Mouse (Mus musculus): ENCODE measurements around the gene Tbca. TPM values are rescaled to one million over a fixed set of nuclear protein-coding genes. Genes with fewer than 3 reads are reported as not detected.

The Tbca gene
- polyA plus RNA-seq, 1 experiment from 2014 or later, result 150 TPM

DNA sequence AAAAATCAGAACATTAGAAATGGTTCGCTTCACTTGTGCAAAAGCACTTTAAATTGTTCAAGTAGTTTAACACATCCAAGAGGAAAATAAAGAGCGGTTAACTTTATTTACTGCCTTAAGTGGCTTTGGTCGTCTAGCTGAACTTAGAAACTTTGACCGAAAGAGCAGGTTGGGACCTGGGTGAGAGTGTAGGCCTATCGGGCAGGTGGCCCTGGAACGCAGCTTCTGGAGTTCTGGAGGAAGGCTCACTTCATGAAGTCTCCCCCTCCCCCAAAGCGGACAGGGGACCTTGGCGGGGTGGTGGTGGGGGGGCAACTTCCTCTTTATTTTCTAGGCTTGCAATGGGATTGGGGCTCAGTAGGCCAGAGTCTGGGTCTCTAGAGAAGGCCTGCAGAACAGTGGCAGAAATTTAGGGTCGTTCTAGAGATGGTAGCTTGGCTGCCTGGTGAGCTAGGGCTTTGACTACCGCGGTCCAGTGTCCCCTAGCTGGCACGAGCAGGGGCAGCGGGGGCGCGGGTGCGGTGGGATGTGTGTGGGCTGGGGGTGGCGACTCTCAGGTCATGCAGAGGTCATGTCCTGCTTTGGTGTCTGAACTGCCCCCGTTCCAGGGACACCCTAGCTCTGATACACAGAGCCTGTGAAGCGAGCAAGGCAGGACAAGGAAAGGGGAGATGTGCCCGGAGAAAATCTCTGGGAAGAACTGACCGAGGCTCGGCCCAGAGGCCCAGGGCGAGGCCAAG, 86.1 kb downstream of the Tbca start:
- Histone ChIP-seq H3K27me3 (ENCODE audit: insufficient read depth, low read length) (peaks cover 92% of the 10 kb centered on the region), H3K27ac (ENCODE audit: low read depth) (no peak overlapping the region), H3K9me3 (ENCODE audit: low read length) (no peaks in the 10 kb centered on the region), H3K4me1 (ENCODE audit: insufficient read depth) (no peaks in the 10 kb centered on the region), H3K36me3 (replicated peaks; ENCODE audit: insufficient read depth, low read length) (no peaks in the 10 kb centered on the region), H3K4me2 (ENCODE audit: low read depth, low read length) (no peak overlapping the region), H3K4me3 (ENCODE audit: low read depth, low read length) (no peak overlapping the region), H3K9ac (replicated peaks) (no peak overlapping the region)
- ATAC-seq (no peak), DNase-seq (no peak)
- 7% methylated on average over 22 of the region's 23 CpGs for WGBS (ENCODE audit: insufficient replicate concordance)
- TF ChIP-seq CTCF (IDR thresholded peaks at IDR 0.05; ENCODE audit: low read depth) (no peak), EP300 (IDR thresholded peaks at IDR 0.05; ENCODE audit: low read depth) (no peak)

DNA sequence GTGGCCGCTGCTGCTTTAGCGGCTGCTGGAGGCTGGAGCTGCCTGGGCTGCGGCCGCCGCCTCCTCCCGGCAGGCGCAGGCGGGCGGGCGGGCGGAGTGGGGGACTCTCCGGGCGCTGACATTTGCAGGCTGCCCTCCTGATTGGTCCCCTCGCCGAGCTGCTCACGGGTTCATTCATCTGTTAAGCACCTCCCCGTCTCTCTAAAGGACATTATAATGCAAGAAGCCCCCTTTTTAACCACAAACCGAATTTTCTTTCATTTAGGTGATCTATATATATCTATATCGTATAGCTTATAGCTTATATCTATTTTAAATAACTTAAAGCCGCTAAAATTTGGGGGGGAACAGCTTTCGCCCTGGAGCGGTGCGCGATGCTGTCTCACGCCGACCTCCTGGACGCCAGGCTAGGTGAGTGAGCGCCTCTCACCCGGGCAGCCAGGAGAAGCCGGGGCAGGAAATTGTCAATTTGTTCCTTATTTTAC, 86.7 kb downstream of the Tbca start, which contains the start of gene Otp:
Gene Otp (plus strand): TSS at position 207 of the 485 bp plus-strand sequence.
- Histone ChIP-seq H3K9me3 (ENCODE audit: low read length) (no peaks in the 10 kb centered on the region), H3K27ac (ENCODE audit: low read depth) (no peak within 1 kb of the TSS), H3K36me3 (replicated peaks; ENCODE audit: insufficient read depth, low read length) (no peaks in the 10 kb centered on the region), H3K9ac (replicated peaks) (no peak within 1 kb of the TSS), H3K4me3 (ENCODE audit: low read depth, low read length) (no peak within 1 kb of the TSS), H3K4me1 (ENCODE audit: insufficient read depth) (no peaks in the 10 kb centered on the region), H3K27me3 (ENCODE audit: insufficient read depth, low read length) (peaks cover 91% of the 10 kb centered on the region), H3K4me2 (ENCODE audit: low read depth, low read length) (no peak within 1 kb of the TSS)
- no peak for ATAC-seq
- TF ChIP-seq CTCF (IDR thresholded peaks at IDR 0.05; ENCODE audit: low read depth), result no peak
- no peak for TF ChIP-seq EP300 (IDR thresholded peaks at IDR 0.05; ENCODE audit: low read depth)
- DNase-seq, result no peak
- WGBS (ENCODE audit: insufficient replicate concordance), result 3% methylated on average over 28 of the region's 30 CpGs

DNA sequence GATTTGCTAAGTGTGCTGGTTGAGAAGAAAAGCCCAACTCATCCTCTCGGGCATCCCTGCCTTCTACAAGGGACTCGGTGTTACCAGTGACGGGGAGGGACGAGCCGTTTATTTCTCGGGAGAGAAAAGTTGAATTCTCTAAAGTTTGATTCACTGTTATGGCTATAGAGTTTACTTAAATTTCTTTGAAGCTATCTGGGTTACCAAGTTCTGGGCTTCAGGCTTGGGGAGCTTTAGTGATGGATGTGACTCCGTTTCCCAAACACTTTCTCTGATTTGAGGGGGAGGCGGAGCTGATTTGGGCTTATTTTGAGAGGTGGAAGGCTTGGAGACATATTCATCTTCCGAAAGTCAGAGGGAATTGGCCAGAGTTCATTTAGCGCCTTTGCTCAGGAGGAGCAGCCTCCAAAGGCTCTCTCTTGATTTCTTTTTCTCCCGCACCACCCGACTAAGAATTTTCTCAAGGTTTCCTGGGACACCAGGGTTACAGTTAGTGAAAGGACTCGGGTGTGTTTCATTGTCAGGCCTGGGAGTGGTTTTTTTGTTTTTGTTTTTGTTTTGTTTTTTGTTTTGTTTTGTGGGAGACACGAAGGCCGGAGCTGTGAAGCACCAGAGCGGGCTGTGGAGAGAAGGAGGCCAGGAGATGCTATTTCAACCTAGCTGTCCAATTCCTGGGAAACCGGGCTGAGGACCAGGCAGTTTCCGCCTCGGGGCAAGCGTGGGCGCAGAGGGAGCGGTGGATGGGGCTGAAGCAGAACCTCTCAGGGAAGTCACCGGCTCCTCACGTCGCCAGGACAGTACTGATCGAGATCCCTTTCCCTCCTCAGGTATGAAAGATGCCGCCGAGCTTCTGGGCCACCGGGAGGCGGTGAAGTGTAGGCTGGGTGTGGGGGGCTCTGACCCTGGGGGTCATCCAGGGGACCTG, 87.8 kb downstream of the Tbca start:
- H3K4me1 ChIP-seq (ENCODE audit: insufficient read depth), result no peaks in the 10 kb centered on the region
- no peak overlapping the region for H3K9ac ChIP-seq (replicated peaks)
- WGBS (ENCODE audit: insufficient replicate concordance), result 4% methylated on average over 30 of the region's 30 CpGs
- DNase-seq (no peak), ATAC-seq (no peak)
- no peak overlapping the region for H3K27ac ChIP-seq (ENCODE audit: low read depth)
- no peak overlapping the region for H3K4me3 ChIP-seq (ENCODE audit: low read depth, low read length)
- H3K27me3 ChIP-seq (ENCODE audit: insufficient read depth, low read length), result peaks cover 91% of the 10 kb centered on the region
- H3K4me2 ChIP-seq (ENCODE audit: low read depth, low read length), result no peak overlapping the region
- H3K9me3 ChIP-seq (ENCODE audit: low read length), result no peaks in the 10 kb centered on the region
- TF ChIP-seq CTCF (IDR thresholded peaks at IDR 0.05; ENCODE audit: low read depth) (no peak), EP300 (IDR thresholded peaks at IDR 0.05; ENCODE audit: low read depth) (no peak)
- H3K36me3 ChIP-seq (replicated peaks; ENCODE audit: insufficient read depth, low read length), result no peaks in the 10 kb centered on the region

DNA sequence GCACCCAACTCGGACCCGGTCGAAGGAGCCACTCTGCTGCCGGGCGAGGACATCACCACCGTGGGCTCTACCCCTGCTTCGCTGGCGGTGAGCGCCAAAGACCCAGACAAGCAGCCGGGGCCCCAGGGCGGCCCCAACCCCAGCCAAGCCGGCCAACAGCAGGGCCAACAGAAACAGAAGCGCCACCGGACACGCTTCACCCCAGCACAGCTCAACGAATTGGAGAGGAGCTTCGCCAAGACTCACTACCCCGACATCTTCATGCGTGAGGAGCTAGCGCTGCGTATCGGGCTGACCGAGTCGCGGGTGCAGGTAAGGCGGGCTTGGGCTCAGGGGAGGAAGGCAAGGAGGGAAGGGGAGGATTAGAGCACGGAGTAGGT, 88.5 kb downstream of the Tbca start:
- DNase-seq (no peak), ATAC-seq (no peak)
- Histone ChIP-seq H3K4me3 (ENCODE audit: low read depth, low read length) (no peak overlapping the region), H3K9me3 (ENCODE audit: low read length) (no peaks in the 10 kb centered on the region), H3K27me3 (ENCODE audit: insufficient read depth, low read length) (peaks cover 91% of the 10 kb centered on the region), H3K9ac (replicated peaks) (no peak overlapping the region), H3K4me2 (ENCODE audit: low read depth, low read length) (no peak overlapping the region), H3K4me1 (ENCODE audit: insufficient read depth) (no peaks in the 10 kb centered on the region), H3K27ac (ENCODE audit: low read depth) (no peak overlapping the region), H3K36me3 (replicated peaks; ENCODE audit: insufficient read depth, low read length) (no peaks in the 10 kb centered on the region)
- TF ChIP-seq CTCF (IDR thresholded peaks at IDR 0.05; ENCODE audit: low read depth) (no peak), EP300 (IDR thresholded peaks at IDR 0.05; ENCODE audit: low read depth) (no peak)
- WGBS (ENCODE audit: insufficient replicate concordance), result 2% methylated on average over 27 of the region's 27 CpGs

DNA sequence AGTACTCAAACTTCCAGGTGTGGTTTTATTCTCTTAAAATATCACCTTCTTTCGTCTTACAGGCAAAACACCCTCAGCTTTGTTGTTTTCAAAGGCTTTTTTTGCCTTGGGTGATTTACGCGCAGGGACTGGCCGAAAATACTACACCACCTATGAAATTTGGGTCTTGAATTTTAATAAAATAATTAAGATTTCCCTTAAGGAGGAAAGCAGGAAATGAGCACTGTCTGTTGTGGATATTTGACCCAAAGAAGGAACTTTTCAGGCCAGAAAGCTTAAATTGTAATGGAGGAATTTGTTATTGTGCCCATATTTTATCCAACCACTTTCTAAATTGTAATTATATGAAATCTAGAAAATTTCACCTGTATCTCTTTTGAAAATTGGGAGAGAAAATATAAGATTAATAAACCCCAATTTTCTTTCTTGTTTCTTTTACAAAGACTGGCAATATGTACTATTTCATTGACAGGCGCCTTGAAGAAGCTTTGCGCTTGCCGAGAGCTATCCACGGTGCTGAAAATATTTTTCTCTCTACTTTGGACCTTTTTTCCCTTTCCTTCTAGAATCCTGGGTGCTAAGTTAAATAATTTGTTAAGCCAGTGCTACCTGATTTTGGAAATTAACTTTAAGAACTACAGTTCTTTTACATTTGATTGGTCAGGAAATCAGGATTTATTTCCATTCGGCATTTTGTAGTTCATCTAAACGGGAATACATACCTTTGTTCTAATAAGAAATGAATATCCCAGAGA, 89.5 kb downstream of the Tbca start:
- Histone ChIP-seq H3K9ac (replicated peaks) (no peak overlapping the region), H3K27me3 (ENCODE audit: insufficient read depth, low read length) (peaks cover 91% of the 10 kb centered on the region), H3K9me3 (ENCODE audit: low read length) (no peaks in the 10 kb centered on the region), H3K36me3 (replicated peaks; ENCODE audit: insufficient read depth, low read length) (no peaks in the 10 kb centered on the region), H3K27ac (ENCODE audit: low read depth) (no peak overlapping the region), H3K4me2 (ENCODE audit: low read depth, low read length) (no peak overlapping the region), H3K4me3 (ENCODE audit: low read depth, low read length) (no peak overlapping the region), H3K4me1 (ENCODE audit: insufficient read depth) (peaks cover 5% of the 10 kb centered on the region; the same call in 1 of the 2 replicates)
- DNase-seq (no peak), ATAC-seq (no peak)
- 12% methylated on average over 10 of the region's 10 CpGs for WGBS (ENCODE audit: insufficient replicate concordance)
- TF ChIP-seq CTCF (IDR thresholded peaks at IDR 0.05; ENCODE audit: low read depth), result no peak
- no peak for TF ChIP-seq EP300 (IDR thresholded peaks at IDR 0.05; ENCODE audit: low read depth)
